Mouse (Mus musculus) spleen, adult 2 months (tissue): ENCODE measurements around the gene Usp2.

Source experiments
- CTCF ChIP-seq: fragments of 200-500 bp; IDR thresholded peaks from 2 replicates; pipeline ENCODE4 v1.5.1; 2011; ENCODE audit warnings: mild to moderate bottlenecking, inconsistent platforms; ENCODE audit not compliant: insufficient read depth, insufficient read length, insufficient replicate concordance; ENCODE audit errors: extremely low read depth
- POLR2A ChIP-seq: fragments of 200-500 bp; IDR thresholded peaks from 2 replicates; pipeline ENCODE4 v1.6.1; 2011; ENCODE audit warnings: low read depth, low read length, inconsistent platforms

DNA sequence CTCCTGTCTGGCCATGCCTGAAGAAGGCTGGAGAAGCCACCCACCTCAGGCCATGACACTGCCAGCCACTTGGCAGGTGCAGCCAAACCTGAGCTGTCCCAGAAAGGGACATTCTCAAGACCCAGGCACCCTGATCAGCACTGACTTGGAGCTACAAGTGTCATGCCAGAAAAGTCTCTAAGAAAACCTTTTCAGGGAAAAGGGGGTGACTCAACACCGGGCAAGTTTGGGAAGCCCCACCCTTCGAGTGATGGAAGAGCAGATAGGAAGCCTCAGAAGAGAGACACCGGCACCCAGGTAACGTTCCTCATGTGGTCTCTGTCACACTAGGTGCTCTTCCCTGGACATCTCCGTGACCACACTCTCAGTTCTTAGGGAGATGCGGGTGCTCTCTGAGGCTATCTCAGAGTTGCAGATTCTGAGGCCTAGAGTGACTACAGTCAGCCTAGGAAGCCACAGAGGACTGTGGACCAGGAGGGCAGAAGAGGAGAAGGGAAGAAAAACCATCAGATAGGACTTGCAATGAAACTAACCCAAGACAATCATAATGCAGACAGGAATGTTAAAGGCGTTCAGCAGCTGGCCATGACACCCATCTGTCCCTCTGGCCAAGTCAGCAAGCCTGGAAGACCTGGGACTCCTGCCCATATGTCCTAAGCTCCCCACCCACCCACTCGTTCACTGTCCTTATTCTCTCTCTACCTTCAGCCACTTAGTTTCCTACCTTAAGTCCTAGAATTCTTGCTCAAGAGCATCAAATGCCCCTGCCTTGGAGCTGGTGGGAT is 17.2 kb upstream of the Usp2 start:
- TF ChIP-seq POLR2A (no peak), CTCF (no peak)
